Mouse (Mus musculus) E14TG2a.4 (cell line): Measurements from ENCODE around the gene Nt5m.
"Not testable (repeated sequence)": the region's sequence is repeated elsewhere in the genome, so short reads cannot be mapped to it uniquely, and the experiment has no call there.

Source experiments
- H3K27me3 ChIP-seq: 2 replicates; pipeline ENCODE4 v1.6.1; 2014; ENCODE audit warnings: low read length, control low read depth; ENCODE audit not compliant: insufficient read depth
- H3K36me3 ChIP-seq: 2 replicates; pipeline ENCODE4 v1.6.1; 2014; ENCODE audit warnings: low read length, control low read depth; ENCODE audit not compliant: insufficient read depth
- H3K4me1 ChIP-seq: replicated peaks from 2 replicates; pipeline ENCODE4 v1.6.1; 2014; ENCODE audit warnings: low read depth, low read length, control low read depth
- H3K4me3 ChIP-seq: replicated peaks from 2 replicates; pipeline ENCODE4 v1.5.1; 2014; ENCODE audit warnings: mild to moderate bottlenecking, low read length
- H3K9me3 ChIP-seq: 2 replicates; pipeline ENCODE4 v1.6.1; 2014; ENCODE audit warnings: low read length, control low read depth
- CTCF ChIP-seq: conservative IDR thresholded peaks from 2 replicates; pipeline ENCODE4 v1.5.1; 2014; ENCODE audit warnings: low read length
- NANOG ChIP-seq: IDR thresholded peaks from 2 replicates; pipeline ENCODE4 v1.6.1; 2014; ENCODE audit warnings: borderline replicate concordance, low read length, mixed read lengths
- POU5F1 ChIP-seq: IDR thresholded peaks from 2 replicates; pipeline ENCODE4 v1.6.1; 2014; ENCODE audit warnings: low read length, borderline replicate concordance

Gene Nt5m

GRCm38 (mm10) chr11:59815482-59816065, 23.7 kb upstream of the Nt5m start:
- Histone ChIP-seq H3K27me3 (no peaks in the 10 kb centered on the region), H3K36me3 (peaks cover 48% of the 10 kb centered on the region), H3K9me3 (no peaks in the 10 kb centered on the region), H3K4me1 (peaks cover 64% of the 10 kb centered on the region), H3K4me3 (no peak overlapping the region)
- TF ChIP-seq CTCF = no peak
- TF ChIP-seq POU5F1 = no peak
- TF ChIP-seq NANOG = no peak

- TF ChIP-seq POU5F1 (no peak), CTCF (no peak), NANOG (no peak)
- Histone ChIP-seq H3K27me3 (no peaks in the 10 kb centered on the region), H3K9me3 (no peaks in the 10 kb centered on the region)
Observed at GRCm38 (mm10) chr11:59817916-59818315, 21.3 kb upstream of the Nt5m start.

GRCm38 (mm10) chr11:59821625-59822024, 17.6 kb upstream of the Nt5m start:
- Histone ChIP-seq H3K27me3 (no peaks in the 10 kb centered on the region), H3K4me3 (no peak overlapping the region)

More at GRCm38 (mm10) chr11:59817916-59818315, 21.3 kb upstream of the Nt5m start:
- Histone ChIP-seq H3K4me3 (no peak overlapping the region), H3K4me1 (peaks cover 55% of the 10 kb centered on the region), H3K36me3 (peaks cover 71% of the 10 kb centered on the region)

GRCm38 (mm10) chr11:59837789-59838188, 1.5 kb upstream of the Nt5m start:
- not testable (repeated sequence) for H3K27me3 ChIP-seq, H3K9me3 ChIP-seq
- Histone ChIP-seq H3K4me1 (peaks cover 27% of the 10 kb centered on the region), H3K36me3 (peaks cover 54% of the 10 kb centered on the region), H3K4me3 (peak overlapping the region; percentile 99)

More at GRCm38 (mm10) chr11:59821625-59822024, 17.6 kb upstream of the Nt5m start:
- Histone ChIP-seq H3K9me3 (no peaks in the 10 kb centered on the region), H3K4me1 (peaks cover 22% of the 10 kb centered on the region), H3K36me3 (peaks cover 99% of the 10 kb centered on the region)
- TF ChIP-seq CTCF (no peak), POU5F1 (no peak), NANOG (peak; percentile 59; the same call in 1 of the 2 replicates)

- peaks cover 48% of the 10 kb centered on the region for H3K36me3 ChIP-seq
- H3K27me3 ChIP-seq = no peaks in the 10 kb centered on the region
- TF ChIP-seq POU5F1 (no peak), NANOG (no peak), CTCF (no peak)
- H3K4me1 ChIP-seq = peaks cover 27% of the 10 kb centered on the region
- H3K9me3 ChIP-seq = no peaks in the 10 kb centered on the region
- peak overlapping the region; percentile 99 for H3K4me3 ChIP-seq
Observed at GRCm38 (mm10) chr11:59838426-59838825, 821 bp upstream of the Nt5m start.

GRCm38 (mm10) chr11:59839459-59840126, 346 bp downstream of the Nt5m start, which contains the start of gene Cops3:
Cops3 (minus strand) TSS chr11:59839838.
- H3K4me1 ChIP-seq = peaks cover 27% of the 10 kb centered on the region
- peaks cover 36% of the 10 kb centered on the region for H3K36me3 ChIP-seq
- H3K9me3 ChIP-seq = no peaks in the 10 kb centered on the region
- H3K27me3 ChIP-seq = no peaks in the 10 kb centered on the region
- peak within 1 kb of the TSS; percentile 99 for H3K4me3 ChIP-seq
- TF ChIP-seq CTCF (no peak), NANOG (no peak), POU5F1 (no peak)

- TF ChIP-seq NANOG = no peak
- H3K9me3 ChIP-seq = 0 out of 2 replicates have a peak, but pooled peaks cover 5% of the 10 kb centered on the region
- H3K4me3 ChIP-seq = no peak overlapping the region
- no peaks in the 10 kb centered on the region for H3K36me3 ChIP-seq
- peaks cover 22% of the 10 kb centered on the region for H3K27me3 ChIP-seq
- H3K4me1 ChIP-seq = peaks cover 8% of the 10 kb centered on the region
Observed at GRCm38 (mm10) chr11:59846311-59846710, 7.1 kb downstream of the Nt5m start.

GRCm38 (mm10) chr11:59847131-59847530, 7.9 kb downstream of the Nt5m start:
- no peaks in the 10 kb centered on the region for H3K36me3 ChIP-seq
- H3K9me3 ChIP-seq = 0 out of 2 replicates have a peak, but pooled peaks cover 5% of the 10 kb centered on the region
- peaks cover 8% of the 10 kb centered on the region for H3K4me1 ChIP-seq
- TF ChIP-seq CTCF (peak; percentile 31), NANOG (no peak)
- peaks cover 22% of the 10 kb centered on the region for H3K27me3 ChIP-seq
- peak overlapping the region; percentile 87; the same call in 1 of the 2 replicates for H3K4me3 ChIP-seq
